Mouse (Mus musculus): ENCODE results near the gene Tnks2.

DNA sequence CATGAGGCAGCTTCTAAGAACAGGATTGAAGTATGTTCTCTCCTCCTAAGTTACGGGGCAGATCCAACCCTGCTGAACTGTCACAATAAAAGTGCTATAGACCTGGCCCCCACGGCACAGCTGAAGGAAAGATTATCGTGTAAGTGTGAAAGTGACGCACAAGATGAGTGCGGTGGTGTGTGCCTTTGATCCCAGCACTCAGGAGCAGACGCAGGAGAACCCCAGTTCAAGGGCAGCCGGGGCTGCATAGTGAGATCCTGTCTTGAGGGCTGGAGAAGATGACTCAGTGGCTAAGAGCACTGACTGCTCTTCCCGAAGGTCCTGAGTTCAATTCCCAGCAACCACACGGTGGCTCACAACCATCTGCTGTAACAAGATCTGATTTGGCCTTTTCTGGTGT is 23.8 kb downstream of the Tnks2 start:
- no peak for TF ChIP-seq POLR2A (IDR thresholded peaks at IDR 0.05; ENCODE audit: extremely low read depth, insufficient read depth, low read length)
- no peak for TF ChIP-seq CTCF (IDR thresholded peaks at IDR 0.05; ENCODE audit: low read depth, low read length)
